Mouse (Mus musculus): ENCODE measurements around the gene Trcg1. TPM values are rescaled to one million over a fixed set of nuclear protein-coding genes. Genes with fewer than 3 reads are reported as not detected.

Gene Trcg1
- polyA plus RNA-seq, 1 experiment from 2014 or later = not detected

- no peak for TF ChIP-seq CTCF (IDR thresholded peaks at IDR 0.05; ENCODE audit: low read depth)
- 96% methylated on average over 11 of the region's 11 CpGs for WGBS
- H3K36me3 ChIP-seq (ENCODE audit: control insufficient read depth, insufficient read depth) = peaks cover 71% of the 10 kb centered on the region
These were observed 20.5 kb downstream of the Trcg1 start for GRCm38 (mm10) chr9:57256861-57257260.

GRCm38 (mm10) chr9:57257627-57258026 is 21.3 kb downstream of the Trcg1 start:
- H3K9me3 ChIP-seq (ENCODE audit: control insufficient read depth) = no peaks in the 10 kb centered on the region
- H3K36me3 ChIP-seq (ENCODE audit: control insufficient read depth, insufficient read depth) = peaks cover 63% of the 10 kb centered on the region
- no peak overlapping the region for H3K4me2 ChIP-seq (replicated peaks; ENCODE audit: low read depth)
- H3K4me3 ChIP-seq (ENCODE audit: low read depth, low read length) = no peak overlapping the region
- no peak for ATAC-seq
- 92% methylated on average over 9 of the region's 9 CpGs for WGBS
- TF ChIP-seq CTCF (IDR thresholded peaks at IDR 0.05; ENCODE audit: low read depth) = no peak
- H3K4me1 ChIP-seq (replicated peaks; ENCODE audit: control insufficient read depth, insufficient read depth, low read length) = peaks cover 8% of the 10 kb centered on the region; the same call in 1 of the 2 replicates
- no peaks in the 10 kb centered on the region for H3K27me3 ChIP-seq (replicated peaks; ENCODE audit: control insufficient read depth, insufficient read depth, low read length)
- no peak overlapping the region for H3K9ac ChIP-seq (ENCODE audit: low read depth, low read length)
- no peak overlapping the region for H3K27ac ChIP-seq (ENCODE audit: low read depth, low read length)

More at GRCm38 (mm10) chr9:57256861-57257260, 20.5 kb downstream of the Trcg1 start:
- Histone ChIP-seq H3K27ac (ENCODE audit: low read depth, low read length) (no peak overlapping the region), H3K4me1 (replicated peaks; ENCODE audit: control insufficient read depth, insufficient read depth, low read length) (peaks cover 7% of the 10 kb centered on the region; the same call in 1 of the 2 replicates), H3K27me3 (replicated peaks; ENCODE audit: control insufficient read depth, insufficient read depth, low read length) (no peaks in the 10 kb centered on the region), H3K4me2 (replicated peaks; ENCODE audit: low read depth) (no peak overlapping the region), H3K9ac (ENCODE audit: low read depth, low read length) (no peak overlapping the region), H3K4me3 (ENCODE audit: low read depth, low read length) (no peak overlapping the region), H3K9me3 (ENCODE audit: control insufficient read depth) (no peaks in the 10 kb centered on the region)
- no peak for ATAC-seq

- H3K27me3 ChIP-seq (replicated peaks; ENCODE audit: control insufficient read depth, insufficient read depth, low read length) = no peaks in the 10 kb centered on the region
- no peak overlapping the region for H3K9ac ChIP-seq (ENCODE audit: low read depth, low read length)
- TF ChIP-seq CTCF (IDR thresholded peaks at IDR 0.05; ENCODE audit: low read depth) = peak; percentile 99
- 0 out of 2 replicates have a peak overlapping the region, but pooled peaks have one; percentile 7 for H3K4me3 ChIP-seq (ENCODE audit: low read depth, low read length)
- no peaks in the 10 kb centered on the region for H3K9me3 ChIP-seq (ENCODE audit: control insufficient read depth)
- no peak overlapping the region for H3K27ac ChIP-seq (ENCODE audit: low read depth, low read length)
- H3K4me1 ChIP-seq (replicated peaks; ENCODE audit: control insufficient read depth, insufficient read depth, low read length) = peaks cover 11% of the 10 kb centered on the region; the same call in 1 of the 2 replicates
- H3K4me2 ChIP-seq (replicated peaks; ENCODE audit: low read depth) = peak overlapping the region; percentile 83
- 0% methylated on average over 3 of the region's 3 CpGs for WGBS
- ATAC-seq = 0 out of 2 replicates have a peak, but pooled peaks have one; percentile 11
- peaks cover 43% of the 10 kb centered on the region for H3K36me3 ChIP-seq (ENCODE audit: control insufficient read depth, insufficient read depth)
These were observed 23.4 kb downstream of the Trcg1 start for GRCm38 (mm10) chr9:57259736-57260135.

- TF ChIP-seq CTCF (IDR thresholded peaks at IDR 0.05; ENCODE audit: low read depth) = no peak
- Histone ChIP-seq H3K4me1 (replicated peaks; ENCODE audit: control insufficient read depth, insufficient read depth, low read length) (peaks cover 11% of the 10 kb centered on the region; the same call in 1 of the 2 replicates), H3K9me3 (ENCODE audit: control insufficient read depth) (no peaks in the 10 kb centered on the region), H3K36me3 (ENCODE audit: control insufficient read depth, insufficient read depth) (peaks cover 31% of the 10 kb centered on the region), H3K4me2 (replicated peaks; ENCODE audit: low read depth) (peak overlapping the region; percentile 83), H3K9ac (ENCODE audit: low read depth, low read length) (peak overlapping the region; percentile 78), H3K27me3 (replicated peaks; ENCODE audit: control insufficient read depth, insufficient read depth, low read length) (no peaks in the 10 kb centered on the region), H3K27ac (ENCODE audit: low read depth, low read length) (peak overlapping the region; percentile 64; the same call in 1 of the 2 replicates), H3K4me3 (ENCODE audit: low read depth, low read length) (peak overlapping the region; percentile 89)
- no peak for ATAC-seq
- whole genome bisulfite sequencing = 8% methylated on average over 12 of the region's 12 CpGs
These were observed 24.6 kb downstream of the Trcg1 start for GRCm38 (mm10) chr9:57260940-57261339.

GRCm38 (mm10) chr9:57261516-57261912 is 25.2 kb downstream of the Trcg1 start:
- Histone ChIP-seq H3K4me2 (replicated peaks; ENCODE audit: low read depth) (peak overlapping the region; percentile 83), H3K9me3 (ENCODE audit: control insufficient read depth) (no peaks in the 10 kb centered on the region), H3K27me3 (replicated peaks; ENCODE audit: control insufficient read depth, insufficient read depth, low read length) (no peaks in the 10 kb centered on the region), H3K9ac (ENCODE audit: low read depth, low read length) (peak overlapping the region; percentile 78), H3K4me3 (ENCODE audit: low read depth, low read length) (peak overlapping the region; percentile 89), H3K27ac (ENCODE audit: low read depth, low read length) (peak overlapping the region; percentile 81), H3K4me1 (replicated peaks; ENCODE audit: control insufficient read depth, insufficient read depth, low read length) (peaks cover 11% of the 10 kb centered on the region; the same call in 1 of the 2 replicates), H3K36me3 (ENCODE audit: control insufficient read depth, insufficient read depth) (peaks cover 25% of the 10 kb centered on the region)
- ATAC-seq = peak; percentile 50
- no peak for TF ChIP-seq CTCF (IDR thresholded peaks at IDR 0.05; ENCODE audit: low read depth)
- under 1% methylated on average over 26 of the region's 26 CpGs for WGBS

GRCm38 (mm10) chr9:57261913-57262794 is 25.8 kb downstream of the Trcg1 start, which contains the start of gene 1700017B05Rik:
Gene 1700017B05Rik (minus strand): TSS chr9:57262612.
- peak within 1 kb of the TSS; percentile 83 for H3K4me2 ChIP-seq (replicated peaks; ENCODE audit: low read depth)
- peak; percentile 89 for TF ChIP-seq CTCF (IDR thresholded peaks at IDR 0.05; ENCODE audit: low read depth)
- H3K27me3 ChIP-seq (replicated peaks; ENCODE audit: control insufficient read depth, insufficient read depth, low read length) = no peaks in the 10 kb centered on the region
- peak within 1 kb of the TSS; percentile 89 for H3K4me3 ChIP-seq (ENCODE audit: low read depth, low read length)
- peak within 1 kb of the TSS; percentile 78 for H3K9ac ChIP-seq (ENCODE audit: low read depth, low read length)
- H3K4me1 ChIP-seq (replicated peaks; ENCODE audit: control insufficient read depth, insufficient read depth, low read length) = peaks cover 11% of the 10 kb centered on the region; the same call in 1 of the 2 replicates
- peaks cover 19% of the 10 kb centered on the region for H3K36me3 ChIP-seq (ENCODE audit: control insufficient read depth, insufficient read depth)
- H3K27ac ChIP-seq (ENCODE audit: low read depth, low read length) = peak within 1 kb of the TSS; percentile 81
- under 1% methylated on average over 67 of the region's 87 CpGs for WGBS
- no peaks in the 10 kb centered on the region for H3K9me3 ChIP-seq (ENCODE audit: control insufficient read depth)
- peak; percentile 78 for ATAC-seq
